Mouse (Mus musculus) embryonic facial prominence, embryonic 15.5 days (tissue): ENCODE results near the gene Sufu. TPM values are rescaled to one million over a fixed set of nuclear protein-coding genes. Genes with fewer than 3 reads are reported as not detected.

Source experiments
- ATAC-seq: fragments of 200-750 bp; cut with Nextera tagmentation; 2 replicates; pipeline ENCODE4 v1.8.0; 2017; ENCODE audit warnings: low read depth, moderate TSS enrichment; ENCODE audit not compliant: insufficient number of reproducible peaks, low FRiP score, low TSS enrichment
- H3K27ac ChIP-seq: fragments of 300-500 bp; sonication (generic); replicated peaks from 2 replicates; pipeline ENCODE4 v1.5.1; 2015; ENCODE audit warnings: mild to moderate bottlenecking, inconsistent platforms
- H3K27me3 ChIP-seq: fragments of 300-500 bp; sonication (generic); 2 replicates; pipeline ENCODE4 v1.6.1; 2015; ENCODE audit warnings: inconsistent platforms
- H3K36me3 ChIP-seq: fragments of 300-500 bp; sonication (generic); 2 replicates; pipeline ENCODE4 v1.6.1; 2015; ENCODE audit warnings: mild to moderate bottlenecking, inconsistent platforms
- H3K4me1 ChIP-seq: fragments of 300-500 bp; sonication (generic); 2 replicates; pipeline ENCODE4 v1.6.1; 2015; ENCODE audit warnings: inconsistent platforms
- H3K4me2 ChIP-seq: fragments of 300-500 bp; sonication (generic); replicated peaks from 2 replicates; pipeline ENCODE4 v1.6.1; 2015; ENCODE audit warnings: mild to moderate bottlenecking, inconsistent platforms
- H3K4me3 ChIP-seq: fragments of 300-500 bp; sonication (generic); replicated peaks from 2 replicates; pipeline ENCODE4 v1.5.1; 2015; ENCODE audit warnings: mild to moderate bottlenecking, inconsistent platforms
- H3K9ac ChIP-seq: fragments of 300-500 bp; sonication (generic); 2 replicates; pipeline ENCODE4 v1.6.1; 2015; ENCODE audit warnings: inconsistent platforms
- H3K9me3 ChIP-seq: fragments of 300-500 bp; sonication (generic); replicated peaks from 2 replicates; pipeline ENCODE4 v1.6.1; 2016; ENCODE audit warnings: inconsistent platforms
- WGBS: fragments of 180-500 bp; shearing (Covaris S2); methylation state at CpG from one replicate; pipeline ENCODE4 v1.1.7; 2015; 5-methylcytosine and 5-hydroxymethylcytosine counted together
- polyA plus RNA-seq: library from polyadenylated mRNA; unstranded; fragments of >200 nt; fragmentation: Nextera tagmentation; extraction: Ambion mirVana; gene quantifications from 2 replicates; pipeline ENCODE4 v1.2.1, GENCODE M21; 2015

Sufu gene
- 36.0 and 38.4 TPM in 2 replicates for polyA plus RNA-seq

DNA sequence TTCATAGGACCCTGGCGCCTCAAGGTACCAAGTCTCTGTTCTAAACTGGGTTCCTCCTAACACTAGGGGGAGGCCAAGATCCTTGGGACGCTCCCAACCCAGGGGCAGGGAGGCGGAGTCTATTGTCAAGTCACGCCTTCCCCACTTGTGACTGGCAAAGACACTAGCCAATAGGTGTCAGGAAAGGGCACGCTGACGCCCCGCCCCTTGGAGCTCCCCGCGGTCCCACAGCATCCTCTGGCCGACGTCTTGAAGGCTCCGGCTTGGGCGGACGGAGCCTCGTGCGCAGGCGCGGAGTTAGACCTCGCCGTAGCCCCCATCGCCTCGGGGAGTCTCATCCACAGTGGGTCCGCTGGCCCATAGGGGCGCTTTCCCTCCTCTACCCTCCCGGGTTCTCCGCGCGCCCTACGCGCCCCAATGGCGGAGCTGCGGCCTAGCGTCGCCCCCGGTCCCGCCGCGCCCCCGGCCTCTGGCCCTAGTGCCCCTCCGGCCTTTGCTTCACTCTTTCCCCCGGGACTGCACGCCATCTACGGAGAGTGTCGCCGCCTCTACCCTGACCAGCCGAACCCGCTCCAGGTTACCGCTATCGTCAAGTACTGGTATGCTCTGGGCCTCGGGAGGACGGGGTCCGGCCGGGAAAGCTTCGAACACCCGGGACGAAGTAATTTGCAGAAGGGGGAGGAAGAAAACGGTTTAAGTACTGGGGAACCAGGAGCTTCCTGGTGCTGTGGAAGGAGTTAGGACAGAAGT, at the start of gene Sufu:
Gene Sufu (plus strand): TSS at position 211 of the 750 bp plus-strand sequence.
- Histone ChIP-seq H3K4me2 (peak within 1 kb of the TSS; percentile 71), H3K9ac (peak within 1 kb of the TSS; percentile 94), H3K4me1 (peaks cover 56% of the 10 kb centered on the region), H3K4me3 (peak within 1 kb of the TSS; percentile 98), H3K36me3 (peaks cover 2% of the 10 kb centered on the region; the same call in 1 of the 2 replicates), H3K27me3 (no peaks in the 10 kb centered on the region), H3K27ac (peak within 1 kb of the TSS; percentile 90), H3K9me3 (no peaks in the 10 kb centered on the region)
- under 1% methylated on average over 57 of the region's 57 CpGs for WGBS
- peak; percentile 92 for ATAC-seq

GRCm38 (mm10) chr19:46347146-46347545, 49.5 kb upstream of the Sufu start:
- H3K27ac ChIP-seq: no peak overlapping the region
- ATAC-seq: no peak
- H3K27me3 ChIP-seq: peaks cover 6% of the 10 kb centered on the region; the same call in 1 of the 2 replicates
- 93% methylated on average over 1 of the region's 1 CpGs for WGBS
- no peak overlapping the region for H3K4me3 ChIP-seq
- H3K9me3 ChIP-seq: no peaks in the 10 kb centered on the region
- no peak overlapping the region for H3K4me2 ChIP-seq
- H3K9ac ChIP-seq: no peak overlapping the region
- no peaks in the 10 kb centered on the region for H3K36me3 ChIP-seq
- H3K4me1 ChIP-seq: peaks cover 19% of the 10 kb centered on the region

DNA sequence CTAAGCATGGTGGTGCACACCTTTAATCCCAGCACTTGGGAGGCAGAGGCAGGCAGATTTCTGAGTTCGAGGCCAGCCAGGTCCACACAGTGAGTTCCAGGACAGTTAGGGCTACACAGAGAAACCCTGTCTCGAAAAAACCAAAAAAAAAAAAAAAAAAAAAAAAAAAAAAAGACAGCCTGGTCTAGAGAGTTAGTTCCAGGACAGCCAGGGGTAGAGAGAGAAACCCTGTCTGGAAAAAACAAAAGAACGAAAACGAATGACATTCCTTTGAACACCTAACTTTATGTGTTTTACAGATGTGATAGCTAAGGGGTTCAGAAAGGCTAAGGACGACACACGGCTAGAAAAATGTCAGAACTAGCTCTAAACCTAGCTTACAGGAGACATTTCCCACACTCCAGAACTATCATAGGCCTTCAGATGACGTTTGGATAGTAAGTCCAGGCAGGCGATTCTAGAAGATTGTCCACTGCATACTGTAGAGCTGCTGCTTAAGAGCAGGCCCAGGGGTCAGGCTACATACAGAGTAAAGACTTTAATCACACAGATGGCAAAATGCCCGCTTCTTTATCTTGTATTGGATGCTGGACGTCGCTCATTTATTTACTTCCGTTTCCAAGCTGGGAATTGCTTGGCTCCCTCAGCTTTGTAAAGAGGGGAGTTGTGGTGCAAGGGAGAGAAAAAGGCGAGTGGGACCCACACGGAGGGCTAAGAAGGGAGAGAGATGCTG, 48.6 kb upstream of the Sufu start:
- Histone ChIP-seq H3K4me2 (peak overlapping the region; percentile 87), H3K27me3 (peaks cover 6% of the 10 kb centered on the region; the same call in 1 of the 2 replicates), H3K9ac (peak overlapping the region; percentile 53), H3K4me1 (peaks cover 19% of the 10 kb centered on the region), H3K9me3 (no peaks in the 10 kb centered on the region), H3K27ac (peak overlapping the region; percentile 87), H3K36me3 (no peaks in the 10 kb centered on the region), H3K4me3 (peak overlapping the region; percentile 74)
- no peak for ATAC-seq
- WGBS: 30% methylated on average over 14 of the region's 14 CpGs

DNA sequence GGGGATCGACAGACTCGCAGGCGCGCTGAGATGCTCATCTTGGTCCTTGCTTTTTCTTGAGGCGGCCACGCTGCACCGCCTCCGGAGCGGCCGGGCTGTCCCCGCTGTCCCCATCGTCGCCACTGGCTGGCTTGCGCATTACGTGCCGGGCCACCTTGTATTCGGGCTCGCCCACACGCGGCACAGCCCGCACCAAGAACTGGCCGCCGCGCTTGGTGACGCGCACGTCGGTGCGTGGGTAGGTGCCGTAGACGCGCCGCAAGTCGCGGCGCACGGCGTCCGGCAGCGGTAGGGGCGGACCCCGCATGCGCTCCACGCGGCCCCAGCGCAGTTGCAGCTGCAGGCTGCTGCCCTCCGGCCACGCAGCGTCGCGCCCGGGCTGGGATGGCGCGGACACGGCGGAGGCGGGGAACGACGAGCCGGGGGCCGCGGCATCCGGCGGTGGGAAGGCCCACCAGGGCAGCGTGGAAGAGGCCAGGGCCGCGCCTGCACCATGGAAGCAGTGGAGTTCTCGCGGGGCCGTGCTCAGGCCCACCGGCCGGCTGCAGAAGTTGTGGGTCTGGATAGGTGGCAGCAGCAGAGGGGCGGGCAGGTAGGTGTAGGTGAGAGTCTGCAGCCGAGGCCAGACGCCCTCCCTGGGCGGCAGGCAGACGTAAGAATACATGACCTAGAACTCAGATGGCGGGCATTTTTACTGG, 47.8 kb upstream of the Sufu start:
- ATAC-seq: peak; percentile 88
- Histone ChIP-seq H3K27ac (peak overlapping the region; percentile 87), H3K27me3 (0 out of 2 replicates have a peak, but pooled peaks cover 3% of the 10 kb centered on the region), H3K4me1 (peaks cover 19% of the 10 kb centered on the region), H3K36me3 (no peaks in the 10 kb centered on the region), H3K9ac (peak overlapping the region; percentile 53), H3K4me3 (peak overlapping the region; percentile 74), H3K9me3 (no peaks in the 10 kb centered on the region), H3K4me2 (peak overlapping the region; percentile 87)
- WGBS: under 1% methylated on average over 78 of the region's 78 CpGs

GRCm38 (mm10) chr19:46349550-46349949, 47.1 kb upstream of the Sufu start:
- H3K4me1 ChIP-seq: peaks cover 19% of the 10 kb centered on the region
- H3K4me3 ChIP-seq: peak overlapping the region; percentile 74
- peak overlapping the region; percentile 53 for H3K9ac ChIP-seq
- 0 out of 2 replicates have a peak, but pooled peaks have one; percentile 9 for ATAC-seq
- no peaks in the 10 kb centered on the region for H3K36me3 ChIP-seq
- H3K4me2 ChIP-seq: peak overlapping the region; percentile 87
- H3K27me3 ChIP-seq: no peaks in the 10 kb centered on the region
- no peaks in the 10 kb centered on the region for H3K9me3 ChIP-seq
- WGBS: 21% methylated on average over 6 of the region's 6 CpGs
- peak overlapping the region; percentile 87; the same call in 1 of the 2 replicates for H3K27ac ChIP-seq

- peak within 1 kb of the TSS; percentile 53 for H3K9ac ChIP-seq
- ATAC-seq: no peak
- H3K4me2 ChIP-seq: peak within 1 kb of the TSS; percentile 87
- H3K4me1 ChIP-seq: peaks cover 19% of the 10 kb centered on the region
- H3K9me3 ChIP-seq: no peaks in the 10 kb centered on the region
- H3K36me3 ChIP-seq: no peaks in the 10 kb centered on the region
- H3K27ac ChIP-seq: peak within 1 kb of the TSS; percentile 87
- H3K27me3 ChIP-seq: no peaks in the 10 kb centered on the region
- H3K4me3 ChIP-seq: peak within 1 kb of the TSS; percentile 74
- 47% methylated on average over 10 of the region's 10 CpGs for WGBS
Observed at GRCm38 (mm10) chr19:46350168-46350932, 46.3 kb upstream of the Sufu start, which contains the start of gene 2310034G01Rik. Gene 2310034G01Rik, minus strand, starts transcription at chr19:46350302.

GRCm38 (mm10) chr19:46356701-46357138, 40.0 kb upstream of the Sufu start:
- Histone ChIP-seq H3K27me3 (peaks cover 22% of the 10 kb centered on the region), H3K27ac (no peak overlapping the region), H3K4me2 (peak overlapping the region; percentile 83), H3K9ac (no peak overlapping the region), H3K36me3 (no peaks in the 10 kb centered on the region), H3K9me3 (no peaks in the 10 kb centered on the region), H3K4me1 (peaks cover 15% of the 10 kb centered on the region), H3K4me3 (peak overlapping the region; percentile 47)
- under 1% methylated on average over 29 of the region's 29 CpGs for WGBS
- peak; percentile 73; the same call in 1 of the 2 replicates for ATAC-seq

DNA sequence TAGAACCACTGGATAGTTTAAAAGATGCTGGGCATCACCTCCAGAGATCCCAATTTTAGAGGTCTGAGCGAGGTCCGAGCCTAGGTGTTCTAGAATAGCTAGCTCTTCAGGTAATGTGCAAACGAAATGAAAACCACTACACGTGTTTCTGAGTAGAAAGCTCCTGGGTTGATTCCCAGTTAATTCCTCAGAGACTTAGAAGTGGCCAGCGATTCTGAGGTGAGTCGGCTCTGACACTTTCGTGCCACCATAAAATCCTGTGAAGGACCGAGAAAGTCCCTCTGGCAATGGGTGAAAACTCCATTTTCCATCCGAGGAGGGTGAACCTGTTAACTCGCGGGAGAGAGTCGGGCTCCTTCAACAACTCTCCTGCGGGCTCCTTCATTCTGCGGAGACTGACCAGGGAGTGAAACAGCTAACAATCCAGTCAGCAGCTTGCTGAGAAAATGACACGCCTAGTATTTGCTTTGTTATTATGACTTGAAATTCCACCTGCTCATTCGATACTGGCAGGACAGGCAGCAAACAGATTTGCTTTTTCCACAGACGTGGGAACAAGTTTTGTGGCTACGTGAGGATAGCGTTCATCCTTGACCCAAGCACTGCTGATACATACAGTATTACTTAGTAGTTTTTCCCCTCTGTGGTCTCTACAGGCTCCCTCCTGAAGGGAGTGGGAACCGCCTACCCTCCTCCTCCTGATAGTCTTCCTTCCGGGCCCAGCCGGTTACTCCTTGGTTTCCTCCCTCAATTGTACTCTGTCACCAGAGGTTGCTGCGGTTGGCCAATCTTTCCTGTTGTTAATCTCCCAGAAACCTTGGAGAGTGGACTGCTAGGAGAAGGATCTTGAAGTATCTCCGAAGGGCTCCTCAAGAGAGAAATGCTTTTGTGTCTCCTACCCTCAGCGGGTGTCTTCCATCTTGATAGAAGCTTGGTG, 39.1 kb upstream of the Sufu start:
- peak overlapping the region; percentile 44 for H3K27ac ChIP-seq
- H3K9me3 ChIP-seq: no peaks in the 10 kb centered on the region
- WGBS: 19% methylated on average over 25 of the region's 25 CpGs
- peak overlapping the region; percentile 47 for H3K4me3 ChIP-seq
- no peaks in the 10 kb centered on the region for H3K36me3 ChIP-seq
- H3K4me1 ChIP-seq: peaks cover 15% of the 10 kb centered on the region
- no peak overlapping the region for H3K9ac ChIP-seq
- H3K4me2 ChIP-seq: peak overlapping the region; percentile 83
- H3K27me3 ChIP-seq: peaks cover 22% of the 10 kb centered on the region
- ATAC-seq: no peak

- Histone ChIP-seq H3K27ac (peak overlapping the region; percentile 44; the same call in 1 of the 2 replicates), H3K4me1 (peaks cover 15% of the 10 kb centered on the region), H3K27me3 (peaks cover 22% of the 10 kb centered on the region), H3K36me3 (no peaks in the 10 kb centered on the region), H3K9me3 (no peaks in the 10 kb centered on the region), H3K4me2 (0 out of 2 replicates have a peak overlapping the region, but pooled peaks have one; percentile 83), H3K4me3 (no peak overlapping the region), H3K9ac (no peak overlapping the region)
- WGBS: 50% methylated on average over 4 of the region's 4 CpGs
- ATAC-seq: no peak
Observed at GRCm38 (mm10) chr19:46358381-46358780, 38.3 kb upstream of the Sufu start.
